Mouse (Mus musculus) monocyte, adult 5-6 weeks (primary cell): Measurements from ENCODE around the gene Mettl1. TPM values are rescaled to one million over a fixed set of nuclear protein-coding genes. Genes with fewer than 3 reads are reported as not detected.

Experiments
- total RNA-seq: library from RNA; stranded (forward); fragments of 200-1000, 200-491, 200-594 nt; gene quantifications from 3 replicates; pipeline ENCODE4 v1.2.3, GENCODE M21; 2017

The Mettl1 gene
- total RNA-seq, 1 experiment from 2014 or later: 1.3 TPM

Other genes starting within 250 kb of the Mettl1 start
- gene Atp23, start 140.1 kb upstream of the Mettl1 start, total RNA-seq: 2.2 to 7.6 TPM (median 5.6 TPM) in 3 replicates
- 36.2 to 38.6 TPM (median 37.6 TPM) in 3 replicates for gene Ctdsp2, start 62.7 kb upstream of the Mettl1 start, total RNA-seq
- 1.1 to 13.0 TPM (median 4.4 TPM) in 3 replicates for gene Avil, start 40.7 kb upstream of the Mettl1 start, total RNA-seq
- 8.5 to 14.3 TPM (median 13.9 TPM) in 3 replicates for gene Tsfm, start 10.6 kb upstream of the Mettl1 start, total RNA-seq
- gene Eef1akmt3, start 99 bp downstream of the Mettl1 start, total RNA-seq: 0.39 TPM in 1 of 3 replicates, not detected in the others
- not detected in 3 replicates for gene Cyp27b1, start 6.8 kb downstream of the Mettl1 start, total RNA-seq
- 1.6 TPM in 1 of 3 replicates, not detected in the others for gene March9, start 18.8 kb downstream of the Mettl1 start, total RNA-seq
- 23.3 to 49.4 TPM (median 23.9 TPM) in 3 replicates for gene Cdk4, start 22.1 kb downstream of the Mettl1 start, total RNA-seq
- 38.1 to 49.9 TPM (median 47.0 TPM) in 3 replicates for gene Tspan31, start 28.9 kb downstream of the Mettl1 start, total RNA-seq
- 31.1 to 112 TPM (median 48.9 TPM) in 3 replicates for gene Agap2, start 33.9 kb downstream of the Mettl1 start, total RNA-seq
- gene Os9, start 79.7 kb downstream of the Mettl1 start, total RNA-seq: 253 to 285 TPM (median 262 TPM) in 3 replicates
- gene B4galnt1, start 123.8 kb downstream of the Mettl1 start, total RNA-seq: 166 to 275 TPM (median 211 TPM) in 3 replicates
- 3.2 to 4.2 TPM (median 3.5 TPM) in 3 replicates for gene Slc26a10, start 139.2 kb downstream of the Mettl1 start, total RNA-seq
- gene Arhgef25, start 148.7 kb downstream of the Mettl1 start, total RNA-seq: 1.9 TPM in 1 of 3 replicates, not detected in the others
- 3.8 to 17.3 TPM (median 8.8 TPM) in 3 replicates for gene Dtx3, start 154.3 kb downstream of the Mettl1 start, total RNA-seq
- gene Pip4k2c, start 170.2 kb downstream of the Mettl1 start, total RNA-seq: 15.7 to 32.0 TPM (median 21.5 TPM) in 3 replicates
- gene Kif5a, start 221.9 kb downstream of the Mettl1 start, total RNA-seq: 0.19 to 0.48 TPM in 2 of 3 replicates, not detected in the other
- 89.0 to 104 TPM (median 92.1 TPM) in 3 replicates for gene Dctn2, start 225.0 kb downstream of the Mettl1 start, total RNA-seq
- gene Mbd6, start 247.6 kb downstream of the Mettl1 start, total RNA-seq: 4.2 to 15.5 TPM (median 12.1 TPM) in 3 replicates